Mouse (Mus musculus): ENCODE measurements at regions not wholly inside any gene's neighbourhood (a gene's known extent, or its start where the extent isn't known, plus 50 kb on each side); places are given as distances from the start of the nearest gene placed in this dataset.

GRCm38 (mm10) chr1:51572314-51573078 is 94.3 kb upstream of the Nabp1 start:
- TF ChIP-seq CTCF (IDR thresholded peaks at IDR 0.05) (no peak), POLR2A (IDR thresholded peaks at IDR 0.05; ENCODE audit: insufficient read depth, low read depth, low read length) (no peak), EP300 (IDR thresholded peaks at IDR 0.05; ENCODE audit: insufficient read depth, low read depth, low read length) (no peak)
